Mouse (Mus musculus): Measurements from ENCODE around the gene Trhde.
A peak's percentile ranks its signal among the peaks of the same experiment; 100 is the strongest.

Gene Trhde

GRCm38 (mm10) chr10:114735111-114735510 lies 67.0 kb downstream of the Trhde start:
- no peak for DNase-seq

- DNase-seq = no peak
These were observed 76.5 kb downstream of the Trhde start for GRCm38 (mm10) chr10:114725591-114725990.

GRCm38 (mm10) chr10:114701791-114702190 lies 100.3 kb downstream of the Trhde start:
- no peak for DNase-seq

GRCm38 (mm10) chr10:114671791-114672415 lies 130.2 kb downstream of the Trhde start:
- DNase-seq = no peak

- peak; percentile 39 for DNase-seq
These were observed 209.1 kb downstream of the Trhde start for GRCm38 (mm10) chr10:114593046-114593445.

GRCm38 (mm10) chr10:114578926-114579325 lies 223.2 kb downstream of the Trhde start:
- DNase-seq = peak; percentile 43

- DNase-seq = peak; percentile 34
These were observed 234.2 kb downstream of the Trhde start for GRCm38 (mm10) chr10:114567891-114568290.

- DNase-seq = no peak
These were observed 292.9 kb downstream of the Trhde start for GRCm38 (mm10) chr10:114509186-114509585.

GRCm38 (mm10) chr10:114488806-114489205 lies 313.3 kb downstream of the Trhde start:
- no peak for DNase-seq

- DNase-seq = no peak
These were observed 346.5 kb downstream of the Trhde start for GRCm38 (mm10) chr10:114455591-114455990.

- DNase-seq = no peak
These were observed 354.0 kb downstream of the Trhde start for GRCm38 (mm10) chr10:114448116-114448515.

GRCm38 (mm10) chr10:114418956-114419530 lies 383.1 kb downstream of the Trhde start:
- no peak for DNase-seq

GRCm38 (mm10) chr10:114415717-114416116 lies 386.4 kb downstream of the Trhde start:
- DNase-seq = no peak

GRCm38 (mm10) chr10:114405260-114405659 lies 396.8 kb downstream of the Trhde start:
- no peak for DNase-seq

- no peak for DNase-seq
These were observed 398.3 kb downstream of the Trhde start for GRCm38 (mm10) chr10:114403795-114404194.

GRCm38 (mm10) chr10:114370804-114371203 lies 431.3 kb downstream of the Trhde start:
- DNase-seq = no peak

- DNase-seq = no peak
These were observed 438.7 kb downstream of the Trhde start for GRCm38 (mm10) chr10:114363442-114363841.

- no peak for DNase-seq
These were observed 439.5 kb downstream of the Trhde start for GRCm38 (mm10) chr10:114362631-114363030.

Measured in cerebellum, adult 11-12 months (tissue).